Mouse (Mus musculus) spleen, postnatal 0 days (tissue): Measurements from ENCODE around the gene Cacng8. TPM values are rescaled to one million over a fixed set of nuclear protein-coding genes. Genes with fewer than 3 reads are reported as not detected.

Experiments used
- polyA plus RNA-seq: library from polyadenylated mRNA; unstranded; fragments of >200 nt; fragmentation: Nextera tagmentation; extraction: Ambion mirVana; gene quantifications from 2 replicates; pipeline ENCODE4 v1.2.1, GENCODE M21; 2015

Cacng8 gene
- polyA plus RNA-seq = not detected in 2 replicates

GRCm38 (mm10) chr7:3390413-3391080, at the start of gene Cacng8:
Gene Cacng8, plus strand, starts transcription at chr7:3390683.

GRCm38 (mm10) chr7:3423895-3424294, 33.4 kb downstream of the Cacng8 start, which contains the start of gene Cacng6:
Gene Cacng6, plus strand, starts transcription at chr7:3424195.

Other genes starting within 250 kb of the Cacng8 start
- gene AU018091, start 221.5 kb upstream of the Cacng8 start, polyA plus RNA-seq = not detected in 2 replicates
- gene Nlrp12, start 140.9 kb upstream of the Cacng8 start, polyA plus RNA-seq = 1.5 and 1.7 TPM in 2 replicates
- 37.0 and 46.5 TPM in 2 replicates for gene Myadm, start 101.6 kb upstream of the Cacng8 start, polyA plus RNA-seq
- gene Prkcg, start 101.5 kb upstream of the Cacng8 start, polyA plus RNA-seq = 0.25 and 0.97 TPM in 2 replicates
- 0.16 TPM in 1 of 2 replicates, not detected in the other for gene Cacng7, start 57.7 kb upstream of the Cacng8 start, polyA plus RNA-seq
- gene Cacng6, start 33.5 kb downstream of the Cacng8 start, polyA plus RNA-seq = not detected in 2 replicates
- gene Tarm1, start 111.9 kb downstream of the Cacng8 start, polyA plus RNA-seq = 2.9 and 3.5 TPM in 2 replicates
- gene Oscar, start 225.5 kb downstream of the Cacng8 start, polyA plus RNA-seq = not detected in 2 replicates
- gene Ndufa3, start 226.7 kb downstream of the Cacng8 start, polyA plus RNA-seq = 365 and 377 TPM in 2 replicates
- gene Tfpt, start 239.2 kb downstream of the Cacng8 start, polyA plus RNA-seq = 14.6 TPM in 2 replicates
- 54.2 and 55.9 TPM in 2 replicates for gene Prpf31, start 239.3 kb downstream of the Cacng8 start, polyA plus RNA-seq